Mouse (Mus musculus): Measurements from ENCODE around the gene Gm3404. TPM values are rescaled to one million over a fixed set of nuclear protein-coding genes. Genes with fewer than 3 reads are reported as not detected.
"Not testable (repeated sequence)": the region's sequence is repeated elsewhere in the genome, so short reads cannot be mapped to it uniquely, and the experiment has no call there.

The Gm3404 gene
- polyA plus RNA-seq, 1 experiment from 2014 or later = not detected

DNA sequence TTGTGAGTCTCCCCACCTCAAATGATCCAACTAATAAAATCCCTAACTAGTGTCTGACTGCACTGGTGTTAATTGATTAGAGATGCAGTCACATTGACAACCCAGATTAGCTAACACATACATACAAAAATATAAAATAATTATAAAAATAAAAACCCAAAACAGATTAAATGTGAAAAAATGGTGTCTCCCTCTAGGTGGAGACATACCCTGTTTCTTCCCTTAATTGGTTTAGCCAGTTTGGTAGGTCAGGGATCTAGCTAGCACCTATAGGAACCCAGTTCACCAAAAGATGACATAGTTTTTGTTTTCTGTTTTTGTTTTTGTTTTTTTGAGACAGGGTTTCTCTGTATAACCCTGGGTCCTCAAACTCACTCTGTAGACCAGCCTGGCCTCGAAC is 38.7 kb downstream of the Gm3404 start:
- Histone ChIP-seq H3K27me3 (ENCODE audit: control insufficient read depth, insufficient read depth, low read length) (no peaks in the 10 kb centered on the region), H3K27ac (ENCODE audit: low read length) (no peak overlapping the region), H3K4me3 (replicated peaks; ENCODE audit: low read length) (no peak overlapping the region), H3K4me2 (ENCODE audit: low read depth, low read length) (no peak overlapping the region), H3K4me1 (ENCODE audit: control insufficient read depth, insufficient read depth, low read length) (no peaks in the 10 kb centered on the region), H3K9ac (ENCODE audit: low read length) (no peak overlapping the region), H3K9me3 (replicated peaks; ENCODE audit: control insufficient read depth, low read length) (no peaks in the 10 kb centered on the region), H3K36me3 (ENCODE audit: control insufficient read depth, insufficient read depth, low read length) (no peaks in the 10 kb centered on the region)
- 85% methylated on average over 1 of the region's 1 CpGs for WGBS
- ATAC-seq (ENCODE audit: insufficient read depth, low FRiP score) = no peak

DNA sequence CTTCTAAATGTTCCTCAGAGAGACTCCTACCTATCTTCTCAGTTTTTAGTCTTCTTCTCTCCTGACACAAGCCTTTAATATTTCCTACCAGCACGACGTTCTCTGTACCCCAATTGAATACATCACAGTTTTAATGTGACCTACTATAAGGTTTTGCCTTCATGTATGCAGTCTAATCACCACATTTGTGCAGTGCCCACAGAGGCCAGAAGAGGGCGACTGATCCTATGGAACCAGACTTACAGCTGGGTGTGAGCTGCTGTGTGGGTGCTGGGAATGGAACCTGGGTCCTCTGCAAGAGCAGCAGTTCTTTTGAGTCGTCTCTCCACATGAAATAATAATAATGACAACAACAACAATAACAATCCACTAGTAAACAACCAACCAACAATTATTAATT is 41.5 kb downstream of the Gm3404 start:
- Histone ChIP-seq H3K4me1 (ENCODE audit: control insufficient read depth, insufficient read depth, low read length) (no peaks in the 10 kb centered on the region), H3K27me3 (ENCODE audit: control insufficient read depth, insufficient read depth, low read length) (no peaks in the 10 kb centered on the region), H3K27ac (ENCODE audit: low read length) (no peak overlapping the region), H3K4me2 (ENCODE audit: low read depth, low read length) (no peak overlapping the region), H3K9me3 (replicated peaks; ENCODE audit: control insufficient read depth, low read length) (no peaks in the 10 kb centered on the region), H3K9ac (ENCODE audit: low read length) (no peak overlapping the region), H3K4me3 (replicated peaks; ENCODE audit: low read length) (no peak overlapping the region), H3K36me3 (ENCODE audit: control insufficient read depth, insufficient read depth, low read length) (no peaks in the 10 kb centered on the region)
- ATAC-seq (ENCODE audit: insufficient read depth, low FRiP score) = no peak
- WGBS = 57% methylated on average over 4 of the region's 4 CpGs

DNA sequence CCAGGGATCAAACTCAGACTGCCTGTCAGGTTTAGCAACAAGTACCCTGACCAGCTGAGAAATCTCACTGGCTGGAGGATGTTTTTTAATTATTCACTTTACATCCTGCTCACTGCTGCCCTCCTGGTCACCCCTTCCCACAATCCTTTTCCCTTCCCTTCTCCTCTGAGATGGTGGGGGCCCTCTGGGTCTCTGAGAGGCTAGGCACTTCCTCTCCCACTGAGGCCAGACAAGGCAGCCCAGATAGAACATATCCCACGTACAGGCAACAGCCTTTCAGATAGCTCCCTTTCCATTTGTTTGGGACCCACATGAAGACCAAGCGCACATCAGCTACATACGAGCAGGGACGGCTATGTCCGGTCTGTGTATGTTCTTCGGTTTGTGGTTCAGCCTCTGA is 44.6 kb downstream of the Gm3404 start:
- not testable (repeated sequence) for ATAC-seq (ENCODE audit: insufficient read depth, low FRiP score); H3K4me2 ChIP-seq (ENCODE audit: low read depth, low read length); H3K4me3 ChIP-seq (replicated peaks; ENCODE audit: low read length); H3K4me1 ChIP-seq (ENCODE audit: control insufficient read depth, insufficient read depth, low read length); H3K9ac ChIP-seq (ENCODE audit: low read length); H3K9me3 ChIP-seq (replicated peaks; ENCODE audit: control insufficient read depth, low read length); H3K27me3 ChIP-seq (ENCODE audit: control insufficient read depth, insufficient read depth, low read length); H3K27ac ChIP-seq (ENCODE audit: low read length); H3K36me3 ChIP-seq (ENCODE audit: control insufficient read depth, insufficient read depth, low read length)
- 76% methylated on average over 6 of the region's 6 CpGs for WGBS

DNA sequence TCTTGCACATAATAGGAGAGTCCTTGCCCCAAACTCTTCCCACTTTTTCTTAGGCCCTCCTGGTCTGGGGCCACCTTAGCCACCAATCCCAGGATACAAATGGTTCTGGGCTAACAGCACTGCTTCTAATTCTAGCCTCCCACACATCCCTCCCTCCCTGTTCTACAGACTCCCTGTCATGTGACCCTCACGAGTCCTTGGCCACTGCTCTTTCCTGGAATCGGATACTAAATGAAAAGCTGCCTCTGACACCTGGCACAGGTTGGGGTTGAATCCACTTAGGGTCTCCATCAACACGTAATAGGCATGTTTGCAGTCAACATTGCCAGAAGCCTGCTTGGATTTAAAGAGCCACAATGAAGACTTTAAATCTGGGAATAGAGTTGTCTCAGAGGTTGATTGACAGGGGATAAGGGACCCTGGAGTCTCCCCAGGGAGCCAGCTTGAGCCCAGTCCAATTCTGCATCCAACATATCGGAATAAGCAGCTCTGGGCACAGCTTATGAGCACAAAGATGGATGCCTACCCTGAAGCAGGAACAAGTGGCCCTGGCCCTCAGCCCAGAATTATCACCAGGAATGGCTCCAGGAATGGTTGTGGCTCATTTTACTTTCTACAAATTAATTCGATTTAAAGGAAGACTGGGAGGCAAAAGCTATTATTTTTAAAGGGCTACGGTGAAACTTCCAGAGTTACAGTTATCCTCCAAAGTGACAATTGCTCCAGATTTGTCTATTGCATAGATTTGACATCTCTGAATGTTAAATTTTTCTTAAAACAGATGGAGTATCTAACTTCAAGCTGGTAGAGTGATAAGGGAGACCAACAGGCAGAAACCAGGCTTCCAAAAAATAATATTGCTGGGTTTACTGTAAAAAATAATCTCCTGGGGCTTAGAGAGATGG is 46.5 kb downstream of the Gm3404 start:
- not testable (repeated sequence) for H3K9me3 ChIP-seq (replicated peaks; ENCODE audit: control insufficient read depth, low read length); H3K9ac ChIP-seq (ENCODE audit: low read length); H3K4me2 ChIP-seq (ENCODE audit: low read depth, low read length); H3K4me3 ChIP-seq (replicated peaks; ENCODE audit: low read length); H3K36me3 ChIP-seq (ENCODE audit: control insufficient read depth, insufficient read depth, low read length); H3K4me1 ChIP-seq (ENCODE audit: control insufficient read depth, insufficient read depth, low read length); H3K27me3 ChIP-seq (ENCODE audit: control insufficient read depth, insufficient read depth, low read length); H3K27ac ChIP-seq (ENCODE audit: low read length); ATAC-seq (ENCODE audit: insufficient read depth, low FRiP score)
- WGBS = 61% methylated on average over 6 of the region's 6 CpGs

DNA sequence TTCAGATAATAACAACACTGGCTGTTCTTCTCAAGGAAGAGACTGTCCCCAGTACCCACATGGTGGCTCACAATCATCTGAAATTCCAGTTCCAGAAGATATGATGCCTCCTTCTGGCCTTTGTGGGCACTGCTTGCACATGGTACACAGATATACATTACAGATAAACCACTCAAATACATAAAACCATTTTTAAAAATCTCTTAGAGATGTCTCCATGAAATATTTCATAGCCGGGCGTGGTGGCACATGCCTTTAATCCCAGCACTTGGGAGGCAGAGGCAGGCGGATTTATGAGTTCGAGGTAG is 47.1 kb downstream of the Gm3404 start:
- not testable (repeated sequence) for ATAC-seq (ENCODE audit: insufficient read depth, low FRiP score); H3K36me3 ChIP-seq (ENCODE audit: control insufficient read depth, insufficient read depth, low read length); H3K4me3 ChIP-seq (replicated peaks; ENCODE audit: low read length); H3K27me3 ChIP-seq (ENCODE audit: control insufficient read depth, insufficient read depth, low read length); H3K9me3 ChIP-seq (replicated peaks; ENCODE audit: control insufficient read depth, low read length); H3K27ac ChIP-seq (ENCODE audit: low read length); H3K4me1 ChIP-seq (ENCODE audit: control insufficient read depth, insufficient read depth, low read length); H3K4me2 ChIP-seq (ENCODE audit: low read depth, low read length); H3K9ac ChIP-seq (ENCODE audit: low read length)
- WGBS = 87% methylated on average over 4 of the region's 4 CpGs

DNA sequence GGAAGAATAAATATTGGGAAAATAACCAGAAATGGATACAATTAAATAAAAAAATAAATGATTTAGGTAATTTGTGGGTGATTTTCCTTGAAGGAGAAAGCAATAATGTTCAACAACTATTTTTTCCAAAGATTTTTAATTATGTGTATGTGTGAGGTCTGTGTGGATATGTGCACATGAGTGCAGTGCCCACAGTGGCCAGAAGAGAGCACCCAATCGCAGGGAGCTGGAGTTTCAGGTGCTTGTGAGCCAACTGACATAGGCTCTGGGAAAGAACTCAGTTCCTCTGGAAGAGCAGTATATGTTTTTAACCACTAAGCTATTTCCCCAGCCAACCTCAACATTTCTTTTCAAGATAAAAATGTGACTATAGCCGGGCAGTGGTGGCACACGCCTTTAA is 51.1 kb downstream of the Gm3404 start:
- Histone ChIP-seq H3K4me3 (replicated peaks; ENCODE audit: low read length) (no peak overlapping the region), H3K27ac (ENCODE audit: low read length) (no peak overlapping the region), H3K9ac (ENCODE audit: low read length) (no peak overlapping the region), H3K4me1 (ENCODE audit: control insufficient read depth, insufficient read depth, low read length) (no peaks in the 10 kb centered on the region), H3K9me3 (replicated peaks; ENCODE audit: control insufficient read depth, low read length) (no peaks in the 10 kb centered on the region), H3K27me3 (ENCODE audit: control insufficient read depth, insufficient read depth, low read length) (no peaks in the 10 kb centered on the region), H3K4me2 (ENCODE audit: low read depth, low read length) (no peak overlapping the region), H3K36me3 (ENCODE audit: control insufficient read depth, insufficient read depth, low read length) (no peaks in the 10 kb centered on the region)
- no peak for ATAC-seq (ENCODE audit: insufficient read depth, low FRiP score)
- WGBS = 91% methylated on average over 3 of the region's 3 CpGs

Other genes starting within 250 kb of the Gm3404 start
- gene Wasf3, start 140.8 kb upstream of the Gm3404 start, polyA plus RNA-seq (2015; fragmentation: Nextera tagmentation; extraction: Ambion mirVana) = 1.8 and 1.9 TPM in 2 replicates
- not detected in 2 replicates for gene Gm6408, start 43.8 kb upstream of the Gm3404 start, polyA plus RNA-seq (2015; fragmentation: Nextera tagmentation; extraction: Ambion mirVana)
- gene Gm6370, start 34.4 kb upstream of the Gm3404 start, polyA plus RNA-seq (2015; fragmentation: Nextera tagmentation; extraction: Ambion mirVana) = not detected in 2 replicates
- gene 4930449I24Rik, start 23.4 kb upstream of the Gm3404 start, polyA plus RNA-seq (2015; fragmentation: Nextera tagmentation; extraction: Ambion mirVana) = not detected in 2 replicates
- not detected in 2 replicates for gene Gm3402, start 11.7 kb upstream of the Gm3404 start, polyA plus RNA-seq (2015; fragmentation: Nextera tagmentation; extraction: Ambion mirVana)
- gene Gm3409, start 11.8 kb downstream of the Gm3404 start, polyA plus RNA-seq (2015; fragmentation: Nextera tagmentation; extraction: Ambion mirVana) = not detected in 2 replicates
- not detected in 2 replicates for gene Gm3415, start 30.3 kb downstream of the Gm3404 start, polyA plus RNA-seq (2015; fragmentation: Nextera tagmentation; extraction: Ambion mirVana)
- 0.23 and 0.36 TPM in 2 replicates for gene Gpr12, start 59.4 kb downstream of the Gm3404 start, polyA plus RNA-seq (2015; fragmentation: Nextera tagmentation; extraction: Ambion mirVana)